Mouse (Mus musculus) hindbrain, embryonic 10.5 days (tissue): ENCODE measurements around the gene Sfxn1. TPM values are rescaled to one million over a fixed set of nuclear protein-coding genes. Genes with fewer than 3 reads are reported as not detected.

ENCODE experiments used
- polyA plus RNA-seq: library from polyadenylated mRNA; unstranded; fragments of >200 nt; fragmentation: Nextera tagmentation; extraction: Ambion mirVana; gene quantifications from 2 replicates; pipeline ENCODE4 v1.2.1, GENCODE M21; 2016

Sfxn1 gene
- polyA plus RNA-seq, 1 experiment from 2014 or later: 66.8 TPM

Other genes with a start within 250 kb of the Sfxn1 start
- 0.61 and 0.86 TPM in 2 replicates for gene Drd1, start 16.2 kb upstream of the Sfxn1 start, polyA plus RNA-seq
- gene Hrh2, start 120.3 kb downstream of the Sfxn1 start, polyA plus RNA-seq: 0.07 and 0.09 TPM in 2 replicates